Mouse (Mus musculus) small intestine, adult 2 months (tissue): ENCODE data around the gene Dach1.

ENCODE experiments used
- CTCF ChIP-seq: fragments of 200-500 bp; IDR thresholded peaks from 2 replicates; pipeline ENCODE4 v1.5.1; 2012; ENCODE audit warnings: low read depth, mild to moderate bottlenecking, control low read depth, inconsistent platforms, low read length, moderate library complexity, mixed read lengths; ENCODE audit not compliant: insufficient replicate concordance, insufficient read length; ENCODE audit errors: extremely low read depth
- POLR2A ChIP-seq: fragments of 200-500 bp; IDR thresholded peaks from 2 replicates; pipeline ENCODE4 v1.6.1; 2012; ENCODE audit warnings: low read depth, mild to moderate bottlenecking, control low read depth, inconsistent platforms, low read length, moderate library complexity

DNA sequence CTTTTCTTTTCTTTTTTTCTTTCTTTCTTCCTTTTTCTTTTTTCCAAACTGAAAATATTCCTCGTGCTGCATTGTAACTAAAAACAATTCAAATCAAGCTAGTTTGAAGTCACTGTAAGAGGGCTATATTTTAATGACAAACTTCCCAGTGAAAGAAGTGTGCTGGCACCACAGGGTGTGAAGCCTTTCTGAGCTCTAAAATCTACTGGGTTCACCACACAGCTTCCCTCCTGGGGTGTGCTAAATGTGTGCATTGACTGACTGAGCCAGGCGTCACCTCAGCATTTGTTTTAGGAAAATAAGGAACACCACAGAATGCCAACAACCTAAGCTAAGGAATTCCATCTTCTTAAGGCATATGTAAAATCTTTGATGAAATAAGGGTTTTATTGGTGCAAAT, 224.1 kb downstream of the Dach1 start:
- TF ChIP-seq POLR2A (no peak), CTCF (no peak)
